Mouse (Mus musculus): Measurements from ENCODE around the gene P2ry10. TPM values are rescaled to one million over a fixed set of nuclear protein-coding genes. Genes with fewer than 3 reads are reported as not detected.

The P2ry10 gene
- polyA plus RNA-seq, 1 experiment from 2014 or later, result not detected

Other genes with a start within 250 kb of the P2ry10 start
- gene Rtl3, start 247.8 kb upstream of the P2ry10 start, polyA plus RNA-seq (2014; fragmentation: Nextera tagmentation; extraction: Ambion mirVana), result 4.1 and 4.3 TPM in 2 replicates
- gene Lpar4, start 167.9 kb upstream of the P2ry10 start, polyA plus RNA-seq (2014; fragmentation: Nextera tagmentation; extraction: Ambion mirVana), result 7.4 and 9.2 TPM in 2 replicates
- 0.30 and 0.46 TPM in 2 replicates for gene P2ry10b, start 60.4 kb downstream of the P2ry10 start, polyA plus RNA-seq (2014; fragmentation: Nextera tagmentation; extraction: Ambion mirVana)
- gene Gpr174, start 167.4 kb downstream of the P2ry10 start, polyA plus RNA-seq (2014; fragmentation: Nextera tagmentation; extraction: Ambion mirVana), result 0.24 TPM in 1 of 2 replicates, not detected in the other

Measured in heart, embryonic 11.5 days (tissue).